Mouse (Mus musculus) layer of hippocampus, adult 8-10 months (tissue): ENCODE measurements around the gene Yif1b. TPM values are rescaled to one million over a fixed set of nuclear protein-coding genes. Genes with fewer than 3 reads are reported as not detected.

Experiments used
- total RNA-seq, 4 experiments: library from RNA; stranded (reverse); gene quantifications; 2 replicates each; pipeline ENCODE4 v1.2.4; 2022

Yif1b gene
- total RNA-seq, 4 experiments from 2014 or later = 43.8 to 51.5 (median 49.0) TPM

Other genes starting within 250 kb of the Yif1b start
- 10 to 100 TPM; 12.6 to 18.1 (median 15.2) TPM for gene Ryr1, start 113.2 kb upstream of the Yif1b start, total RNA-seq
- gene Rasgrp4, start 103.5 kb upstream of the Yif1b start, total RNA-seq = 1 to 10 TPM in 1 of 4 experiments, under 1 TPM in 3; 0.72 to 2.3 (median 0.93) TPM
- 10 to 100 TPM; 27.9 to 32.4 (median 29.9) TPM for gene Fam98c, start 82.1 kb upstream of the Yif1b start, total RNA-seq
- gene Ggn, start 68.1 kb upstream of the Yif1b start, total RNA-seq = 1 to 10 TPM in 2 of 4 experiments, under 1 TPM in 2; 0.69 to 1.4 (median 0.88) TPM
- 10 to 100 TPM; 40.6 to 59.3 (median 47.8) TPM for gene Spred3, start 67.9 kb upstream of the Yif1b start, total RNA-seq
- gene Psmd8, start 57.6 kb upstream of the Yif1b start, total RNA-seq = 100 to 1,000 TPM; 116 to 137 (median 132) TPM
- gene Catsperg1, start 24.3 kb upstream of the Yif1b start, total RNA-seq = 1 to 10 TPM; 1.5 to 3.1 (median 2.1) TPM
- 1 to 10 TPM; 2.1 to 5.2 (median 3.2) TPM for gene Kcnk6, start 5.8 kb upstream of the Yif1b start, total RNA-seq
- gene 2200002D01Rik, start 10.1 kb downstream of the Yif1b start, total RNA-seq = 1 to 10 TPM in 1 of 4 experiments, under 1 TPM in 2, not detected in 1; 0.52 to 1.2 (median 0.92) TPM
- gene Spint2, start 43.6 kb downstream of the Yif1b start, total RNA-seq = 10 to 100 TPM; 22.3 to 30.6 (median 25.9) TPM
- gene Ppp1r14a, start 51.0 kb downstream of the Yif1b start, total RNA-seq = 10 to 100 TPM; 25.8 to 40.8 (median 33.5) TPM
- gene Dpf1, start 65.6 kb downstream of the Yif1b start, total RNA-seq = 100 to 1,000 TPM in 2 of 4 experiments, 10 to 100 TPM in 2; 91.6 to 116 (median 104) TPM